Mouse (Mus musculus) bone marrow macrophage, adult 2 months (primary cell): ENCODE data around the gene Slamf6. TPM values are rescaled to one million over a fixed set of nuclear protein-coding genes. Genes with fewer than 3 reads are reported as not detected.
"Not testable (repeated sequence)": the region's sequence is repeated elsewhere in the genome, so short reads cannot be mapped to it uniquely, and the experiment has no call there.

Source experiments
- H3K27ac ChIP-seq: 2 replicates; pipeline ENCODE4 v1.5.1; 2012; ENCODE audit warnings: low read depth, low read length; ENCODE audit not compliant: insufficient read depth
- H3K4me1 ChIP-seq: 2 replicates; pipeline ENCODE4 v1.6.1; 2012; ENCODE audit warnings: low read length; ENCODE audit not compliant: control insufficient read depth, insufficient read depth
- H3K4me3 ChIP-seq: 2 replicates; pipeline ENCODE4 v1.5.1; 2012; ENCODE audit warnings: mild to moderate bottlenecking, low read length, moderate library complexity; ENCODE audit not compliant: insufficient read depth
- CTCF ChIP-seq: IDR thresholded peaks from 2 replicates; pipeline ENCODE4 v1.5.1; 2012; ENCODE audit warnings: low read depth, mild to moderate bottlenecking, low read length, moderate library complexity
- POLR2A ChIP-seq: IDR thresholded peaks from 2 replicates; pipeline ENCODE4 v1.6.1; 2012; ENCODE audit warnings: mild to moderate bottlenecking, low read depth, low read length, borderline replicate concordance
- polyA plus RNA-seq: library from polyadenylated mRNA; stranded (reverse); fragments of >200 nt; gene quantifications from 2 replicates; pipeline ENCODE4 v1.2.4, GENCODE M21; 2012; ENCODE audit not compliant: missing spikeins, insufficient read depth, insufficient read length

Gene Slamf6
- 0.83 and 0.94 TPM in 2 replicates for polyA plus RNA-seq

DNA sequence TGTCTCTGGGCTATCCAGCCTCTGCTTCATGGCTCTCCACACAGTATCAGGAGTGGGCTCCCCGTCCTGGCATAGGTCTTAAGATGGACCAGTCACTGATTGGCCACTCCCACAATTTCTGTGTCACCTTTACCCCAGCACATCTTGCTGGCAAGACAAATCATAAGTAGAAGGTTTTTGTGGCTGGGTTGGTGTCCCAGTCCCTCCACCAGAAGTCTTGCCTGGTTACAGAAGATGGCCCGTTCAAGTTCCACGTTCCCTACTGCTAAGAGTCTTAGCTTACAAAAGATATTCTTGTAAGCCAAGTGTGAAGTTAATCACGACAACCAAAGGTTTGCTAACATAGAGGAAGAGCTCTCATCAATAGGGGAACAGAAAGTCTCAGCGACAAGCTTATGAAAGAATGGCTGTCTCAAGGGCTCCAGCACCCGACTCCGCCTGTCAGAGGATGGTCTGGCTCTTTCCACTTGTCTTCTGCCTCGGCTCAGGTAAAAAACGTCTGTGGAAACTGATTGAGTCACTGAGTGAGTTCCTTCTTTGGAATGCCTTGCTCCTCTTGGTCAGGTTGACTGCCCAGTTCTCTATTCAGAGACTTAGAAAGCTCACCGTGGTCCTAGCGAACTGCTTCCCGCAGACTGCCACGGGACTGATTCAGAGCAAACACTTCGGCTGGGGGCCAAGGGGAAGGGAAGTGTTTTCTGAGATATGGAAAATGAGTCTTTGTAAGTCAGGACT, at the start of gene Slamf6:
TSS of gene Slamf6 (plus strand) at position 211 of the 735 bp plus-strand sequence.
- Histone ChIP-seq H3K4me1 (peaks cover 13% of the 10 kb centered on the region), H3K27ac (peak within 1 kb of the TSS; percentile 56; the same call in 1 of the 2 replicates), H3K4me3 (peak within 1 kb of the TSS; percentile 55)
- TF ChIP-seq CTCF, result no peak
- no peak for TF ChIP-seq POLR2A

DNA sequence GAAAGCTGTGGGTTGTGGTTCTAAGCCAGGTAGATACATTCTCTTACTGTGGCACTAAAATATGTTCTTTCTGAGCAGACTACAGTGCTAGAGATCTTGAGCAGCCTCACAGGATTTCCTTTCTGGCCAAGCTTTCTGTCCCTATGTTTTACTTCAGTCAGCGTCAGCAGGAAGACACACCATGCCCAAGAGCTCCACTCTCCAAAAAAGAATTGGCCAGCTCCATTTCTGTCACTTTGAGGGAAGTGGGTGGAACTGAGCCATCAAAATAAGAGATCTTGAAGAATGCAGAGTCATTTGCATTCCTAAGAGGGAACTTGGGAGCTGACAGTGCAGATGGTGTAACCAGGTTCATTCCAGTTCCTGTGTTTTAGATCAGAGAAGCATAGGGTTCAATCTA, 30.3 kb upstream of the Slamf6 start:
- TF ChIP-seq POLR2A, result no peak
- TF ChIP-seq CTCF, result no peak
- Histone ChIP-seq H3K4me3 (no peak overlapping the region), H3K27ac (no peak overlapping the region), H3K4me1 (no peaks in the 10 kb centered on the region)

DNA sequence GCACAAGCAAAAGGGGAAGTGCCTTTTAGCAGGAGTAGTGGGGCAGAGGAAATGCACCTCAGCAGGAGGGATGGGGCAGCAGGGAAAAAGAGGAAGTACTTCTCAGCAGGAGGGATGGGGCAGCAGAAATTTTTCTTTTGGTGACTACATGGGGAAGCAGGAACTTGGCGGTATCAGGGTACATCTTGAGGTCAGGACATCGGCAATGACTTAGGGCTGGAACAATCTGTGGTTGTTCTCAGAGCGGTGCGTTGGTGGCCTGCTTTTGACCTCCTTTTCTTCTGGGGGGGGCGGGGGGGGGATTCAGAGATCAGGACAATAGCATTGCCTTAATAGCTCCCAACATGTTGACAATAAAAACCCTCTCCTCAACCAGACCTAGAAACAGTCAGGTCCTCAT, 22.0 kb upstream of the Slamf6 start, which contains the start of gene Gm10521:
TSS of gene Gm10521 (plus strand) at position 301 of the 400 bp plus-strand sequence.
- not testable (repeated sequence) for H3K4me3 ChIP-seq, H3K4me1 ChIP-seq, H3K27ac ChIP-seq

DNA sequence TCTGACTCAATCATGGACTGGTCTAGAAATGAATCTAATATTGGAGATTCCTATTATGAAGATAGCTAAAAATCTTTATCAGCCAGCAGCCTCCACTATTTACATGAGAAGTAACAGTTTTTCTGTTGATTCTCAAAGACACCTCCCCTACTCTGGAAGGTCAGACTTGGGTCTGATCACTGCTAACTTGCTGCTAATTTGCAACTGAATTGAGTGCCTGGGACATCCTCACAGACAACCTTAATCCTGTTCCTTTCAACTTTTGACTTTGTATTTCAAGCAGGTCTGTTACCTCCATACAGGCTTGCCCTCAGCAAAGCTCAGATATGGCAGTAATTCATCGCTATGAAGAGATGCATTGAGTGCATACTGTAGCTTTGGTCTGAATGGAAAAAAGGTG, 13.3 kb upstream of the Slamf6 start:
- Histone ChIP-seq H3K4me3 (no peak overlapping the region), H3K27ac (no peak overlapping the region), H3K4me1 (no peaks in the 10 kb centered on the region)
- TF ChIP-seq POLR2A (no peak), CTCF (no peak)

DNA sequence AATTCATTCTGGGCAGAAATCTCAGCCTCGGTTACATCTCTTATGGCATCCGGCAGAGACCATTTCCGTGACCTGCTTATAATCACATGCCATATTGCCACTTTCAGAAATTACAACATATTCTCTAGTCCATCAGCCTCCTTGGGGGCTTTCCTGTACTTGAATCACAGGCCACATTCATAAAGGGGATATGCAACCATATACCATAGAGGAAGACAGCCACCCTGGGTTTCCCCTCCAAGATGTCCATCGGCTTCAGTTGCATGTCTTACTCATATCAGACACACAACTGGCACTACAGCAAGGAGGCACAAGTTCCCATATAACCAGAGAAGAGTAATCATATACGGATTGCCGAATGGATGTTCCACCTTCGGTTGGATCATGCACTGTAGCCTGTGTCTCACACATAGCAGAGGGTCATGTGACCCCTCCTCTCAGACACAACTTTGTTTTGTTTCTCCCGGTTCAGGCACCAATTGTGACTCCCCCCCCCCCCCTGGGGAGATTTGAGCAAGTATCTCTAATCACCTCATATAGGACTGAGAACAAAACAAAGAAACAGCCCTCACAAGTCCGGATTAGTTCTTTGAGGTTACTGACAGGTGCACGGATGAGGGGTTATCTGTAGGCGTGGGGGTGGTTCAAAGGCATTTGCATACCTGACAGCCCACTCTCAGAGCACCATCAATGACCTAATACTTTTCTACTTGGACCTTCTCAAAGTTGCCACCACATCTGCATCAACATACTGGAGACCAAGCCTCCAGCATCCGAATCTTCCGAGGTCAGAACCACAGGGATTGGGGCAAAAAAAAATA, 1.5 kb upstream of the Slamf6 start:
- H3K4me1 ChIP-seq, result peaks cover 13% of the 10 kb centered on the region
- no peak overlapping the region for H3K4me3 ChIP-seq
- TF ChIP-seq CTCF (no peak), POLR2A (no peak)
- no peak overlapping the region for H3K27ac ChIP-seq

DNA sequence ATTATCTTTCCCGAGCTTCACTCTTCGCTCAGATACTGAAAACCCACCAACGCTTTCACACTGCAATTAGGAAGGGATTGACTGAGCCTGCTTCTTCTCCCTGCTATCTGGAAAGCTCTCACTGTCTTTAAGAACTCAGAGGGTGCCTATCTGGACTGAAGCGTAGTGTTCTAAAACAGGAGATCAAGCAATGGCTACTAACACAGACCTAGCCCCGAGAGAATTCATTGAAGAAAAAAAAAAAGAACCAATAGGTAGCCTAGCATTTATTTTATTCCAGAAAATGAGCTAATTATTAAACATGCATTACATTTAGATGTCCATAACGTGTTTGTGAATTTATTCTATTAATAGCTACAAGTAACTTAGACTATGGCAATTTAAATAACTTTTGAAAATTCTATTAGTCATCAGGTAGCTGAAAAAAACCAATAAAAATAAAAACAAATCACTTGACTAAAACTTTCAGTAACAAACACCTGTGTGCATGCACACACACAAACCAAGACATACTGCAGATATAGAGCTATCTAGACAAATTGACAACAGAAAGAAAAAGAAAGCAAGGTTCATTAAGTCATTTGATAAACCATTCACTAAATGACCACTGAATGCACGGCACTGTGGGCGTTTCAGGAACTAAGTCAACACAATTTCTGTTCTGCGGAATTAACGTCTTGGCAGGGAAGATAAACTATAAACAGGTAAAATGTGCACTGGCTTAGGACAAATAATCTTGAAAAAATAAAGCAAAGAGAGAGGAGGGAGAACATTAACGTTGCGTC, 1.0 kb downstream of the Slamf6 start:
- peak overlapping the region; percentile 30; the same call in 1 of the 2 replicates for H3K27ac ChIP-seq
- TF ChIP-seq CTCF (no peak), POLR2A (no peak)
- H3K4me3 ChIP-seq, result peak overlapping the region; percentile 55
- H3K4me1 ChIP-seq, result peaks cover 13% of the 10 kb centered on the region

DNA sequence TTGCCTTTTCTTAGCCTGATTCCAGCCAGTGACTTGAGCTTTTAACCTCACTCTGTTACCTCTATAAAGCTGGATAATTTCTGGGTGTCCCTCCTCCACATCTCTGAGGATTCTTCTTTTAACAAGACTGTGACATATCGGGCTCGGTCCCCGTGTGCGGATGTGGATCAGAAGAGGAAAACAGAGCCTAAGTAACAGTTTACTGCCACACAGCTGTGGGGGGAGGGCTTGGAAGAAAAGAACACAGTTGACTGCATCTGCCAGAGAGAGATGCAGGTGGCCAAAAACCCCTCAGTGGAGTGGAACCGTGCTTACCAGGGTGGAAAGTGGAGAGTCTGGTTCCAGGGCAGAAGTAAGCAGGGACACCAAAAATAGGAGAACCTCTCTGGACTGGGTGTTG, 1.9 kb downstream of the Slamf6 start:
- no peak overlapping the region for H3K27ac ChIP-seq
- no peak overlapping the region for H3K4me3 ChIP-seq
- TF ChIP-seq POLR2A (no peak), CTCF (no peak)
- H3K4me1 ChIP-seq, result peaks cover 13% of the 10 kb centered on the region

DNA sequence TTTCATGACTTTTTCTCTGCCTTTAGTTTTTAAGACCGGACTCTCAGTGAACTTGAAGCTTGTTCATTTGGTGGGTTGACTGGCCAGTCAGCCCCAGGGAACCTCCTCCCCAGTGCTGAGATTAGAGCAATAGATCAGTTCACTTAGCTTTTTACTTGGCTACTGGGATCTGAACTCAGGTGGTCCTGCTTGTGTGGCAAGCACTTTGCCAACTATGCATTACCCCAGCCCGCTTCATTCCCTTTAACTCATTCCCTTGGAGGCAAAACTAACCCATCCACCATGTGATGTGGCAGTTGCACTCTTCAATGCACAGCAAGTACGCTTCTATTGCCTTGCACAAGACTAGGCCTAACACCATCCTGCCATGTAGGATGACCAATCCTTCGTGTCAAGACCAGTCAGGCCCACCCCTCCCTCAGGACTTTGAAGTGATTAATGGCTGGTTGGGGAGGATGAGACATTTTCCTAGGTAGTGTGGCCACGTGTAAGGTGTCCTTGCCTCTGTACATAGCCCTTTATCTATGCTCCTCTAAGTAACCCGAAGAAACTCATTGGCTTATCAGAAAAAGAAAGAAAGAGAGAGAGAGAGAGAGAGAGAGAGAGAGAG, 2.7 kb downstream of the Slamf6 start:
- no peak overlapping the region for H3K4me3 ChIP-seq
- H3K27ac ChIP-seq, result no peak overlapping the region

DNA sequence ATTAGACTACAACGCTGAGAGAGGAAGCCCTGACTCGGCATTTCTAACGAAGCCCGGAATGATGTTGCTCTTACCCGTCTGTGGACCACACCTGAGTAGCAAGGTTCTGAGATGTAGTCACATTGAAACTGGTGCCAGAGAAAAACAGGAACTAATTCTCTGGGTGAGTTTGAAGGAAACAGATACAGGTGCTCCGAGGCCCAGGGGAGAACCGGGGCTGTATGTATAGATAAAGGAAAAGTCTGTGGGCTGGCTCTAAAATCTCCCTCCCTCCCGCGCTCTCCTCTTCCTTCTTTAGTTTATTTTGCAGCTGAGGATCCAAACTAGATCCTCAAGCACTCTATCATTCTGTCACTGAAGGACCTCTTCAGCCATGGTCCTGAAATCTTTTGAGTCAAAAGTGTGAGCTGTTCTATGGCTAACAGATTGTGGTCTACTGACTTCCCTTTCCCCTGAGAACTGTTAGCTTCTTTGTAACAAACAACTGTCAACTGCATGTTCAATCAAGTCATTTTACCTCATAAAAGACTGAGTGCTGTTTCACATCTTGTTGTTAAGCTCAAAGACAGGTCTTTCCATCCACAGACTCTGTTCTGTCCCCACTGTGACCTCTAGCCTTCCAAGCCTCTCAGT, 3.8 kb downstream of the Slamf6 start:
- TF ChIP-seq CTCF (no peak), POLR2A (no peak)
- H3K4me3 ChIP-seq, result no peak overlapping the region
- peaks cover 8% of the 10 kb centered on the region for H3K4me1 ChIP-seq
- no peak overlapping the region for H3K27ac ChIP-seq

More for the DNA sequence above, 2.7 kb downstream of the Slamf6 start:
- H3K4me1 ChIP-seq, result peaks cover 13% of the 10 kb centered on the region
- TF ChIP-seq POLR2A, result no peak
- TF ChIP-seq CTCF, result no peak
